Mouse (Mus musculus): ENCODE results near the gene Plpp3. TPM values are rescaled to one million over a fixed set of nuclear protein-coding genes. Genes with fewer than 3 reads are reported as not detected.

Plpp3 gene
- total RNA-seq, 2 experiments from 2014 or later, result 78.5 to 81.2 TPM

GRCm38 (mm10) chr4:105156281-105156680, 866 bp upstream of the Plpp3 start:
- no peak for DNase-seq

DNA sequence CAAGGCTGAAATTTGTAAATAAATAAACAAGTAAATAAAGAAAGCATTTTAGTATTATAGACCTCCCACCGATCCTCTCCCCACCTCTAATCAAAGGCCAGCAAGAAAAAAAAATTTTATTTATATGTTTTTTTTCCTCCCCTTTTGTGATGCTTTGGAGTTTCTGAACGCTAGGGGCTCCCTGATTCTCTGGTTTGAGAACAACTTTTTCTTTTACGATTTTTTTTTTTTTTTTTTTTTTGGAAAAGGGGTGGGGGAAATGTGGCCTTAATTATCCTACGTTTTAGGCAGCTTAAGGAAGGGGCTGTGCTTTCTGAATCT, 232 bp upstream of the Plpp3 start:
- intact Hi-C loops (cut with DNase I), result loop anchor here (2.0 to 10.0 kb wide), 6 partner anchors 65 to 1158 kb away; partner anchors contain the start of gene Usp24
- no peak for DNase-seq

More at GRCm38 (mm10) chr4:105156281-105156680, 866 bp upstream of the Plpp3 start:
- intact Hi-C loops (cut with DNase I), result loop anchor here (2.0 to 10.0 kb wide), 6 partner anchors 66 to 1159 kb away; partner anchors contain the start of gene Usp24

- intact Hi-C loops (cut with DNase I), result loop anchor here (2.0 to 10.0 kb wide), 6 partner anchors 64 to 1157 kb away; partner anchors contain the start of gene Usp24
- peak; percentile 83 to 84 for DNase-seq
Observed at GRCm38 (mm10) chr4:105158169-105158555, 1.0 kb downstream of the Plpp3 start.

GRCm38 (mm10) chr4:105158651-105159530, 1.7 kb downstream of the Plpp3 start:
- intact Hi-C loops (cut with DNase I), result loop anchor here (2.0 to 10.0 kb wide), 6 partner anchors 63 to 1156 kb away; partner anchors contain the start of gene Usp24

DNA sequence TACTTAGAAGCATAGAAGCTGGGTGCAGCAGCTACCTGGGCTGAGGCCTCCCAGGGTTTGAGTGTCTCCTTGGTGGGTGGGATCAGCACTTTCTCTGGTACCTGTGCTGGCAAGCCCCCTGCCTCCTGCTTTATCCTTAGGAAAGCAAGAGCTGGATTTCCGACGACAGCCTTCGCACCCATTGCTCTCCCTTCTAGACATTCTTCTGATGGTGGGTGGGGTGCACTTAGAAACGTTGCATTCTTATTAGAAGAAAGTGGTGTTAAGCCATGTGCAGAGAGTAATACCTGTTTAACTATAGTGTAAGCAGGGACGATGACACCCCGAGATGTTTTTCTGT, 2.4 kb downstream of the Plpp3 start:
- no peak for DNase-seq
- intact Hi-C loops (cut with DNase I), result loop anchor here (2.0 to 10.0 kb wide), 6 partner anchors 63 to 1155 kb away; partner anchors contain the start of gene Usp24

More at GRCm38 (mm10) chr4:105158651-105159530, 1.7 kb downstream of the Plpp3 start:
- DNase-seq, result peak; percentile 40 to 46

DNA sequence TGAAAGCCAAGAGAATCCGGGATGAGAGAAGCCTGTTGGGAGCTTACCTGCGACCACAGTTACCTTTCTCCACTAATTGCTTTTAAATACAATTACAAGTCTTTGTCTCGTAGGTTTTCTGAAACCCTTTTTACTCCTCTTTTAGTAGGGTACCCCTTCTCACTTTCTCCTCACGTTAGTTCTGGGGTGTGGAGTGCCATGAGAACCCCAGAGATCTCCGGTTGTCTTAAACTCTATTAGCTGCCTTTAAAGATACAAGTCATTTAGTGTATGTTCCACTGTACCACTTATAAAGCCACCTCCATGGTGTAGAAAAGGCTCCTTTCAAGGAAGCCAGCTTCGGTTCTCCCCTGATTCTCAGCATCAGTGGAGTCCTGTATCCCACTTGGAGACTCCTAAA, 3.3 kb downstream of the Plpp3 start:
- DNase-seq, result no peak
- intact Hi-C loops (cut with DNase I), result loop anchor here (5.0 kb wide), 1 partner anchor 42 kb away; no protein-coding TSS in a partner anchor

GRCm38 (mm10) chr4:105162014-105162413, 4.9 kb downstream of the Plpp3 start:
- intact Hi-C loops (cut with DNase I), result loop anchor here (5.0 kb wide), 1 partner anchor 40 kb away; no protein-coding TSS in a partner anchor
- no peak for DNase-seq

GRCm38 (mm10) chr4:105162676-105163075, 5.5 kb downstream of the Plpp3 start:
- intact Hi-C loops (cut with DNase I), result loop anchor here (5.0 kb wide), 1 partner anchor 40 kb away; no protein-coding TSS in a partner anchor
- no peak for DNase-seq

- intact Hi-C loops (cut with DNase I), result loop anchor here (5.0 kb wide), 1 partner anchor 38 kb away; no protein-coding TSS in a partner anchor
- DNase-seq, result no peak
Observed at GRCm38 (mm10) chr4:105163981-105164411, 6.8 kb downstream of the Plpp3 start.

DNA sequence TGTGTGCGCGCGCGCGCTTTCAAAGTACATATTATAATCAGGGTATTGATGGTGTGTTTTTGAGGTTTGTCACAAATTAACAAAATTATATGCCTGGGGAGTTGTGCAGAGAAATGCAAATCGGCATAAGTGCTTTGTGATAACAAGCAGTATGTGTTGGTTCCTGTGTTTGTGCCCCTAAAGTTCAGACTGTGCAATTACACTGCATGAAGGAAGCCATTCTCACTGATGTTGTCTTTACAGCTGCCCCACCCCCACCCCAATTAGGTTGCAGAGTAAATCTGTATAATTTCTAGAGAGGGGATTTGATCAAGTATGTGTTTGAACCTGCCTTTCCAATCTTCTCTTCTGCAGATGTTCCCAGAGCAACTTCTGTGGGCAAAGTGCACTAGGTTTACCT, 7.8 kb downstream of the Plpp3 start:
- DNase-seq, result no peak
- intact Hi-C loops (cut with DNase I), result loop anchor here (5.0 kb wide), 1 partner anchor 37 kb away; no protein-coding TSS in a partner anchor

GRCm38 (mm10) chr4:105169093-105169571, 12.0 kb downstream of the Plpp3 start:
- DNase-seq, result no peak
- intact Hi-C loops (cut with DNase I), result no loop called here

- intact Hi-C loops (cut with DNase I), result no loop called here
- no peak for DNase-seq
Observed at GRCm38 (mm10) chr4:105169826-105170810, 13.0 kb downstream of the Plpp3 start.

GRCm38 (mm10) chr4:105170811-105171401, 13.8 kb downstream of the Plpp3 start:
- DNase-seq, result no peak
- intact Hi-C loops (cut with DNase I), result no loop called here

- intact Hi-C loops (cut with DNase I), result no loop called here
- no peak for DNase-seq
Observed at GRCm38 (mm10) chr4:105171432-105171831, 14.3 kb downstream of the Plpp3 start.

DNA sequence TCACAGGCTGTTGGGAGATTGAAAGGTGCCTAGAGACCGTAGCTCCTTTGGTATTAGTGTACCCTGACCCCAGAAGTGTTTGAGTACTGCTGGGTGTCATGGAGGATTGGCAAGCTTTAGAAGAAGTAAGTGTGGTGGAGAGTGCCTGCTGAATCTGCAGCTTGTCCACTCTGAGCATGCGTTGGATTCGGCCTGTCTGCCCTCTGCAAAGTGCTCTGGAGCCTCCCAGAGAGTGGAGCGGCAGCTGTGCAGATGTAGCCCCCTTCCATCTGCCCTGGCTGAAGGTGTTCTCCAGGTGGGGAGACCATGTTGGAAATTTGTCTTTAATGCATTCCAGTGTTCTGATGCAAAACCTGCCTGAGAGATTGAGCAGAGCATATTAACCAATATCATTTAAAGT, 17.6 kb downstream of the Plpp3 start:
- DNase-seq, result no peak
- intact Hi-C loops (cut with DNase I), result no loop called here

GRCm38 (mm10) chr4:105175255-105176035, 18.3 kb downstream of the Plpp3 start:
- intact Hi-C loops (cut with DNase I), result loop anchor here (2.0 kb wide), 1 partner anchor 15 kb away; no protein-coding TSS in a partner anchor
- peak in 1 of 2 experiments; percentile 31 for DNase-seq

- no peak for DNase-seq
- intact Hi-C loops (cut with DNase I), result no loop called here
Observed at GRCm38 (mm10) chr4:105181014-105181658, 24.0 kb downstream of the Plpp3 start.

GRCm38 (mm10) chr4:105181659-105182167, 24.6 kb downstream of the Plpp3 start:
- intact Hi-C loops (cut with DNase I), result no loop called here

More at GRCm38 (mm10) chr4:105181659-105182167, 24.6 kb downstream of the Plpp3 start:
- DNase-seq, result no peak
